Mouse (Mus musculus): ENCODE data around the gene Pou2f3.

Pou2f3 gene

DNA sequence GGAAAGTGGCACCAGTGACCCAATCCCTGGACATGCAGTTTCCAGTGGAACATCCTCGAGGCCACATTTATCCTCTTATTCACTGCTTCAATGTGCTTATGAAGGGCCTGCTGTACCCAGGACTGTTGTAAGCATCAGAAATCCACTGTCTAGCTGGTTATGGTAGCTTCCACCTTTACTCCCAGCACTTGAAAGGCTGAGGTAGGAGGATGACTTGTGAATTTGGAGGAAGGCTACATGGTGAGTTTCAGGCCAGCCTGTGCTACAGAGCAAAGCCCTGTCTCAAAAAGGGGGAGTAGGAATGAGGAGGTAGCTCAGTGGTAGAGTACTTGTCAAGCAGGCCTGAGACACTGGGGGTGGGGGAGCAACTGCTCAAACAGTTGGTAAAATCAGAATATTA lies 102.1 kb downstream of the Pou2f3 start:
- DNase-seq (ENCODE audit: low spot score): no peak

DNA sequence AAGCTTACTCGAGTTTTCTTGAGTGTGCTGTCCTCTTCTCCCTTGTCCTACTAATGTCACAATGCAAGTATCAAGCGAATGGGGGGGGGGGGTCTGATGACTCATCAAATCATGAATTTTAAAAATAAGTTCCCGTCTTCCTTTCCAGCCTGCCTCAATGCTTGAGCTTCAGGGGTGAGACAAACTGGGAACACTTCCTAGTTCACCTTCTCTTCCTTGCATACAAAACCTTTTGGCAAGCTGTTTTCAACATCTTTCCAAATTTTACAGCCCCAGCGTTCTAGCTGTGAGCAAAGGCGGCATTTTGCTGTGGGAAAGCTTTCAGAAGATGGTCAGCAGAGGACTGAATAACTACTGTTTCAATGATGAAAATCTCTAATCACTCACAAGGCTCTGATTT lies 102.6 kb downstream of the Pou2f3 start:
- no peak for DNase-seq (ENCODE audit: low spot score)

DNA sequence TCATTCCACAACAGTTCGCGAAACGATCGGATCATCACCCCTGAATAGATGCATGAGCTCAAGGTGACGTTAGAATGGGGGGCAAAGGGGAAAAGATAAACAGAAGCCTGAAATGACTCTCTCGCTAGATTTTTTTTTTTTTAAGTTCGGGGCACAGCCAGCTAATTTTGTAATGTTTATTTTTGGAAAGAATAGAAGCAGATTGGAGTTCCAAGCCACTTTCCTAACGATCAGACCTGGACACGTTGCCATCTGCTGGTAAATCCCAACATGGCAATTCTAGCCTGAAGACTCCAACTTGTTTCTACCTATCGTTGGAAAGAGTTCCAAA lies 103.0 kb downstream of the Pou2f3 start, which contains the start of gene Arhgef12:
TSS of gene Arhgef12 (minus strand) at position 53 of the 331 bp plus-strand sequence.
- no peak for DNase-seq (ENCODE audit: low spot score)

DNA sequence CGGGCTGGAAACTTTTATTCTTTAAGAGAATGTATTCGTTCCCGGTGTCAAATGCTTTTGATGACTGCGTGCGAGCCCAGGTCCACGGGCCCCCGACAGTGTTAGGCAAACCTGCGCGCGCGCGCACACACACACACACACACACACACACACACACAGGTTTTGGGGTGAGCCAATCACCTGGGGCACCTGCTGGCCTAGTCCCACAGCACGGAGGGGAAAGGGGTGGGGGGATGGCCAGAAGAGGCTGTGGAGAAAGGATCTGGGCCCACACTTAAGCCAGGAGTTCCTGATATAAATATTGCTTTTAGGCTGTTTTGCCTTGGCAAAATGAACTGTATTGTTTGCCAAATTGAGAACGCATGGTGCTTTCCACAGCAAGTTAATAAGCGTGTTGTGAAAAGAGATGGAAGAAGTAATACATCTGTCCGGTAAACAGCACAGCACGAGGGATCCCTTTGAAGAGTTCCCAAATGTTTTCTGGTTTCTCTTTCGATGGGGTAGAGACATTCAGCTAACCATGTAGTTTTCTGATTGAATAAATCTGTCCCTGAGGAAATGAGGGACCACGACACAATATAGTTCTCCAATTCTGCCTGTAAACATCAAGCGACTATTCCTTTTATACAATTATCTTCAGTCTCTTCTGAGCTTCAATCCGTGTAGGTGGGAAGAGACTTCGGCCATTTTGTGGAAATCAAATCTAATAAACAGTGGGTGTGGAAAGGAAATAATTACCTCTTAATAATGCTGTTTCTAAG lies 103.6 kb downstream of the Pou2f3 start:
- no peak for DNase-seq (ENCODE audit: low spot score)

DNA sequence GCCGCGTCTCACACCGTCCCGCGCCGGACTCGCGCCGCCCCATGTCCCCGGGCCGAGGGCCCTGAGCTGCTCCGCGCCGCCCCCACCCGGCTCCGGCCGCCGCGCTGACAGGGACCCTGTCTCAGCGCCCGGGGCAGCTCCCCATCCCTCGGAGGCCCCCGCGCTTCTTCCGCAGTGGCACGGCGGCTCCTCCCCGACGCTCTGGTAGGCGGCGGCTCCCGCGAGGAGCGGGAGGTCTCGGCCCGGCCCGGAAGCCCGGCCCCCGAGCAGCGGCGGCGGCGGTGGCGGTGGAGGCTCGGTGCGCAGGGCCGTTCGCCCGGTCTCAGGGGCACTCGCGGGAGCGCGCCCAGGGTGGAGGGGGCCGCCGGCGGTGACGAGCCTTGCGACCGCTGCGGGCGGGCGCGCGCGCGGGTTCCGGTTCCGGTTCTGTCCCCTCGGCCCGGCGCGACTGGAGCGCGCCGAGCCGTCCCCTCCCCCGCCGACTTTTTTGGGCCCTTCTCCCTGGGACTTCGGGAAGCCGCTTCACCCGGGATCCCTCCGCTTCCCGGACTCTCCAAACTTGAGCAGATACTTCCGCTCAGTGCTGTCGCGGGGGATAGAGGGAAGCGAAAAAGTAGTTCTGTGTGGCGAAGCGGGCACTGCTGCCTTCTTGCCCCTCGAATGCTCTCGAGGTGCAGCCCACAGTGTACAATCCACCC lies 104.4 kb downstream of the Pou2f3 start:
- peak; percentile 95 for DNase-seq (ENCODE audit: low spot score)

DNA sequence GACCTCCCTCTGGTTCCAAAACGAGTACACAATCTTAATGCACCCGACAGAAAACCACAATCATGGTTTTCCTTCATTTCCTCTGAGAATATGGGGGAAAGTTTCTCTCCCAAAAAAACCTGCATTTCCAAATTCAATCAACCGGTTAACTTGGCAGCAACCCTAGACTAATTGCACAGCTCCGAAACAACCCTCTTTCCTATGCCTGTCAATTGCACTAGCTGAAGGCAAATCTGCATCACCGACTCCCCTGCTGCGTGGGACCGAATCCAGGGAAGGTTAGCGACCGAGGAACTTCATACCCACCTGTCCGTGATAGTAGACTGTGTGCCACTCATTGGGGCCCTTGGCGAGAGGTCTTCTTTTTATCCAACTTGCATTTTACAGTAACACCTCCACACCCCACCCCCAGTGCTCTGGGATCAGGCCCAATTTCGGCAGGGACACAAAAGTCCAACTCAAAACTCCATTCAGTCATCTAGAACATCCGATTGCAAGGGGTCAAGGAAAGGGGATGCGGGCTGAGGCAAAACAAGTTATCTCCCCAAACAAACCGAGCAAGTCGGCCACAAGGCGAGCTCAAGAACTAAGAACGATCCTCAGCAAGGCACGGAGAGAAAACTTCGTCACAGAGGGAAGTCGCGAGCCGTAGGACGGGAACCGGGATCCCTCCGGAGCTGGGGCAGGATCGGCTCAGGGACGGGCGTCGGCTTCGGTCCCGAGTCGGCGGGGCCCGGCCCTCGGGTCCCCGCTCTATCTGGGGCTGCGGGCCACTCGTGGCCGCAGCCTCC lies 105.1 kb downstream of the Pou2f3 start:
- DNase-seq (ENCODE audit: low spot score): no peak

DNA sequence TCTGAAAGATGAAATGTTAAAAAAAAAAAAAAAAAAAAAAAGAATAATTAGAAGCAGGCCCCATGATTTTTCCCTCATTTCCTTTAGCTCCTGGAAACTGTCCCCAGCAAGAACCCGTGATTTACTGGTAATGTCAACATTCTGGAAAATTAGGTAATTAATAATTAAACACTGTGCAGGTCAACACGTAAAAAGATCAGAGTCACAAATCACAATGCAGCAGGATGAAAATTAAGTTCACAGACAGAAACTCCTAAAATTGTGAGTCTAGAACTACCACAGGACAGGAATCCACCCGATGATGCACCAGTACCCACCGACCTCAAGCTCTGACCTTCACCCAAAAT lies 105.7 kb downstream of the Pou2f3 start:
- DNase-seq (ENCODE audit: low spot score): no peak

DNA sequence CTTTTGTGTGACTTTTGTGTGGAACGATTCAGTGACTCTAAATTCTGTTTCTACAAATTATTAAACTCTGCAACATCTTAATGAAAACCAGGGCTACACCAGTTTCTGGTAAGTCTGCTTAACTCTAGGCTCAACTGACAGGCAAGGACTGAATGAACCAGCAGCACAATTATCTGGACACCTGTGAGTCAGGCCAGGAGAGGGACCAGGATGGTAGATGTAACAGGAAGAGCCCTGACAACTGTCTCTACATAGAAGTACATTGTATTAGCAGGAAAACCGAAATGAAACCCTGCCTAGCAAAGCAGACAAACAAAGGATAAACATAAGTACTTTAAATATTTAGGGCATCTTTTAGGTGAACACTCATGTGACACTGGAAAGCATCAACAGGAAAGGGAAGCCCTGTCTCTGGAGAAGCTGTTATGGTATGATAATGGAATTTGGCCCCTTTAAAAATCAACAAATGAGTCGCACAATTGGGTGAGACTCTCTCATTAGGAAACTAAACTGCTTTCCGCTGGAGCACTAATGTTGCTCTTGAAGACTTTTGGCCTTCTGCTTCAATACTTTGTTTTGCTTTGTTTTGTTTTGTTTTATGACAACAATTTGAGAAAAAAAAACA lies 106.4 kb downstream of the Pou2f3 start:
- DNase-seq (ENCODE audit: low spot score): no peak

DNA sequence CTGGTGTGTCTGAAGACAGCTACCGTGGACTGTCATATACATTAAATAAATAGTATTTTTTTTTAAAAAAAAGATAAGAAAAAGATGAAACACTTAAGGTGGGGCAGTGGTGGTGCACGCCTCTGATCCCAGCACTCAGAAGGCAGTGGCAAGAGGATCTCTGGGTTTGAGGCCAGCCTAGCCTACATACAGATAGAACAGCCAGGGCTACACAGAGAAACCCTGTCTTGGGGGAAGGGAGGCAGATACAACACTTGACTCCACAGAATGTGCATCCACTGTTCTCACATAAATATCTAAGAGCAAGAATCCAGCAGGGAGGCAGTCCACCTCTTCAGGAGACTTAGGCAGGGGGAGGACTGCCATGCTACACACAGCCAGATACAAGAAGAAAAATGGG lies 107.2 kb downstream of the Pou2f3 start:
- no peak for DNase-seq (ENCODE audit: low spot score)

DNA sequence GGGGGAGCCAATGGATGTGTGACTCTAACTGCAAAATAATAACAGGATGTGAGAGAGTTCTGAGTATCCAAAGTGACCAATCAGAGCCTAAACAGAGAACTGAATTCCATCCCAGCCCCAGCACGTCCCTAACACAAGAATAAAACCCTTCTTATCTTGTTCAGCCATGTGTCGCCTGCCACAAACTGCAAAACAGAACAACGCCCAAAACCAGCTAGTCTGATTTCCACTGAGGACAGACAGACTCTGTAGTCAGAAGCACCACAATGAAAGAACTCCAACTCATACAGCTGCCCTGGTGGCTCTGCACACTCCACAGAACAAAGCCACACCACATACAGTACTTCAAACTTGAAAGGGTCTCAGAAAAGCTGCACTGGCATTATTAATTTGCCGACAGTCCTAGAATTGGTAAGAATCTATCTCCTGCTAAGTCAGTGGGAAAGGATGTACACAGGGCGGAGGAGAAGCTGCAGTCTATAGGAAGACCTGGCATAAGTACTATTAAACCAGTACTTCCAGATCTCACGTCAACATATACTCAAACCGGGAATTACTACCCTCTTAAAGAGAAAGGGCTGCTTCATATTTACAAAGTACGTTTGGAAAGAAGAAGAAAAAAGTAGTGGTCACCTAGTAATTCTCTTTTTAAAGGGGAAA lies 108.1 kb downstream of the Pou2f3 start:
- DNase-seq (ENCODE audit: low spot score): no peak

DNA sequence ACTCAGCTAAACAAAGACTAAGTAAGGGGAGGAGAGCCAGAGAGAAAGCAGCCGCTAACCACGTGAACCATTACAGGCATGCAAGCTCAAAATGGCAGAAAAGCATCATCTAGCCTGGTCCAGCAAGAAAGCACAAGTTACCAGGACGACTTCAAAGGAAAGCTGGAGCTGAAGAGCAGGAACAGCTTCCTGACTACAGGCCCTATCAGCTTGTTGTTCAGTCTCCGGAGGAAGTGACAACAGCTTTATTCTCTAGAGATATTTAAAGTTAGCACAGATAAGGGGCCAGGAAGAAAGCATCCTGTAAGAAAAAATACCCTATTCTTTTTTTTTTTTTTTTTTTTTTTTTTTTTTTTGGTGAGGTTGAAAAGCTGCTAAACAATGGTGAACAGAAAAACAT lies 111.2 kb downstream of the Pou2f3 start:
- no peak for DNase-seq (ENCODE audit: low spot score)

DNA sequence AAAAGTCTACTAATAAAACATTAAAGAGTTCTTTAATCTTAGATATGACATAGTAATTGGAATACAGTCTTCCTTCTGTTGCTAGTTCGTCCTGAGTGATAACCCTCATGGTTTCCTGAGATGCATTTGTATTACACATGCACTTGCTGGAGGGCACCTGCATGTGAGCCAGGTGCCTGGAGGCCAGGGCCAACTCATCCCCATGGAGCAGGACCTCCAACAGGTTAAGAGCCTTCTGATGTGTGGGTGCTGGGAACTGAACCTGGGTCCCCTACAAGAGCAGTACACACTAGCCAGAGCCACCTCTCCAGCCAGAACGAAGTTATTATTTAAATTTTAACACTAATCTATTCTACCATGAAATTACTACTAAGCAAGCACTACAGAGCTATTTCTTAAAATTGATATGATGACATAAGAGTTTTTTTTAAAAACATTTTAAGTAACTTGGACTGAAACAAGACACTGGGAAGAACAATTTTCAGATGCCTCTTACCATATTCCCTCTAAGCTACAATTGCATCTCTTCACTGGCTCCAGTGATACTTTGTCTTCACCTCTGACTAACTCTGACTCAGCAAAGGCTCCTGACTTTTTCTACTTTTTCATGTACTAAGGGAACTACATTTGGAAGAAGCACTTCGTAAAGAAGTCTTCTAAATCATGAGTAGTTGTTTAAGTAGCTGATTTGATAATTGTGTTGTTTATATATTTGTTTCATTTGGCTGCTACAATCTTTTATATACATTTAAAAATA lies 112.2 kb downstream of the Pou2f3 start:
- DNase-seq (ENCODE audit: low spot score): no peak

DNA sequence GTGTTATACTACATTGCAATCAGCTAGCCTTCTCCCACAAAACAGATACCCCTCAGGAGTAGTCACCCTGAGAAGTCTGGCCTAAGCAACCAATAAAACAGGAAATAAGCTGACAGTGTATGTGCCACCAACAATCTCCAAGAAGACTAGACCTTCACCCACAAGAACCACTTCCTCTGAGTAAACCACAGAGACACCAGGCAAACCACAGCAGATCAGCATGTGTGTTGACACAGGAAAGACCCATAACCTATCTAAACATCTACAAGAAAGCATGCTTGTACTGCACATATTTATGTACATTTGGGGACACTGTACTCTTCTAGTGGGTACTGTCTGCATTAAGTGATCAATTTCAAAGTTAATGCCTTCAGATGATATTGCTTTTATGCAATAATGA lies 113.8 kb downstream of the Pou2f3 start:
- DNase-seq (ENCODE audit: low spot score): no peak

DNA sequence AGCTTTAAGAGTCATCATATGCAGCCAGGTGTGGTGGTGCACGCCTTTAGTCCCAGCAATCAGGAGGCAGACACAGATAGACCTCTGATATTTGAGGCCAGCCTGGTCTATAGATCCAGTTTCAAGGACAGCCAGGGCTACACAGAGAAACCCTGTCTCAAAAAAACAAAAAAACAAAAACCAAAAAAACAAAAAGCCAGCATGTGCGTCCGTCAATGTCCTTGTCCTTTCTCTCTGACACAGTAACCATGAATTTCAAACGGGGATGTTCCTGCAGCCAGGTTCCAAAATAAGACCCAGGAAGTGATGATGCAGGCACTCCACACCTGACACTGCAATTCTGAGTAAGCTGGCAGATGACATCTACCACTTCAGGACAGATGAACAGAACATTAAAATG lies 115.3 kb downstream of the Pou2f3 start:
- no peak for DNase-seq (ENCODE audit: low spot score)

DNA sequence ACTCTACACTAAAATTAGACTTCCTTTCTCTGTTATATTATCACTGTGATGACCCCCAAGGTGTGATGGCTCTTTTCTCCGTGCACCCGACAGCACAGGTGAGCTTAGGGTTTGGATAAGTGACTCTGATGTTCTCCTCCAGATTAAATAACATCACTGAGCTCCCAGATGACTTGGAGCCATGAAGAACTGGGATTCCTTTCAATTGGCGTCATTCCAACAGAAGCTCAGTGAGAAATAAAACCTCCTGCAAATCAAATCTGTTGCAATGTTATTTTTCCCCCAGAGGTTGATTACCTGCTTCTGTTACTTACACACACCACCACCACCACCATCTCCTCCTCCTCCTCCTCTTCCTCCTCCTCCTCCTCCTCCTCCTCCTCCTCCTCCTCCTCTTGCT lies 116.4 kb downstream of the Pou2f3 start:
- DNase-seq (ENCODE audit: low spot score): no peak

DNA sequence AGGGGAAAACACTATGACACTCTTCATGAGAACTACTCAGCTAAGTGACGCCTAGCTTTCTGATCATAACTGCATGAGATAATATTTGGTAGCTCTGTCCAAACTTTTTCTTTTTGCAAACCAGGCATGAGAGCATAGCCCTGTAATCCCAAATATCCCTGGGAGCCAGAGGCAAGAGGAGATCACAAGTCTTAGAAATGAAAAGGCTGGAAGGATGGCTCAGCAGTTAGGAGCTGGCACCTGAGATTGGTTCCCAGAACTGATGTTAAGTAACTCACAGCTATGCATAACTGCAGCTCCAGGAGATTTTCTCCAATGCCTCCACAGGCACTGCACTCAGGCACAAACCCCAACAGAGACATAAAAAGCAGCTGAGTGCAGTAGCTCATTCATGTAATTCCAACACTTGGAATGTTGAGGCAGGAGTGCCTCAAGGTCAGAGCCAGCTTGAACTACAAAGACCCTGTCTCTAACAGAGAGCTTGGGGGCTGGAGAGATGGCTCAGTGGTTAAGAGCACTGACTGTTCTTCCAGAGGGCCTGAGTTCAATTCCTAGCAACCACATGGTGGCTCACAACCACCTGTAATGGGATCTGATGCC lies 124.4 kb downstream of the Pou2f3 start:
- no peak for DNase-seq (ENCODE audit: low spot score)

DNA sequence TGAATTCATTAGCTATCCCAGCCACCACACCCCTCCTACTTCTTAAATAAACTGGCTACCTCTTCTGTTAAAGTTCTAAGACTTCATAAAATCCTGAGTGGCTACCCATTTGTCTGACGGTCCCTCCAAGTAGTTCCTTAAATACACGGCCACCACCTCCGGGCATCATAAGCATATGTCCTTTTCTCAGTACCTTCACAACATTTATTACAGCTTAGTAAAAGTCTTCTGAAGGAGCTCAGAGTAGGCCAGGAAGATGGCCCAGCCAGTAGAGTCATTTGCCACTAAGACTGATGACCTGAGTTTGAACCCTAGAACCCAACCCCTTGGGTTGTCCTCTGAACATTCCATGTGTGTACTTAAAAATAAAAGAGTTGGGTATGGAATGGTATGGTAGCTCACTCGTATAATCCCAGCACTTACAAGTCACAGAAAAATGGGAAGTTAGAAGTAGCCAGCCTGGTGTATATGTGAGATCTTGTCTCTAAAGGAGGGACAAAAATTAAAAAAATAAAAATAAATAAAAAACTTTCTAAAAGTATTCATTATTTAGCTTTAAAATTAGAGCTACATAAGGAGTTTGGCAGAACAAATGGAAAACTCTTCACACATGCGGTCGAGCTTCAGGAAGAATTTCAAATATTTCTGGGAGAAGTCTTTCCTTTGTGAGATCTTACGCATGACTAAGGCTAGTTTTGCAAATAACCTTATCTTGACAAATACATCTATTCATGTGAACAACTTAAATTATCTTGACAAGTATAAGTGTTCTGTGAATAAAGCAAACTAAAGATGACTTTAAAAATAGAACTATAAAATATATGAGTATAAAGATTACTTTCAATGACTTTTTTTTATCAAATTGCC lies 125.4 kb downstream of the Pou2f3 start:
- no peak for DNase-seq (ENCODE audit: low spot score)

DNA sequence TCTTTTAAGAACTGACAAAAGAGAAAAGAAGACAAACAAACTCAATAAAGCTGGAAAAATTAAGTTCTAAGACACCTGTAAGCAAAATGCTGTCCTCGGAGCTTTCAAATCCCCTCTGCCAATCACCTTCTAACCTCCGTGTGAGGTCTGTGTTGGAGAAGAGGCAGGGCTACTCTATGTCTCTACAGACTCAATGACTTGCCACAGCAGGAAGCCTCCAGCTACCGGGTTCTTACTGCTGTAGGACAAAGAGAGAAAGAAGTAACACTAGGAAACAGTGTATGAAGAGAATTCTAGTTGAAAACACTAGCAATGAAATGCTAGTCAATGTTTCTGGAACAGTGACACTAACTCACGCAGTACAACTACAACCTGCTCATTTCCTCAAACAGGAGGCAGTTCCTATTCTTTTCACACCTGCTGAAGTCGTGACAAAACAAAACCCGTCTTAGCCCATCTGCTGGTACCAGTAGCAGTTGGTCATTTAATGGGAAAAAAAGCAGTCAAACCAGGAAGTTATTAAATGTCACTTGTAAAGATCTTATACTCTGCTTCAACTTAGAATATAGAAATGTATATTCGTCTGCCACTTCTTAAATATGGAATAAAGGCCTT lies 126.6 kb downstream of the Pou2f3 start:
- no peak for DNase-seq (ENCODE audit: low spot score)

DNA sequence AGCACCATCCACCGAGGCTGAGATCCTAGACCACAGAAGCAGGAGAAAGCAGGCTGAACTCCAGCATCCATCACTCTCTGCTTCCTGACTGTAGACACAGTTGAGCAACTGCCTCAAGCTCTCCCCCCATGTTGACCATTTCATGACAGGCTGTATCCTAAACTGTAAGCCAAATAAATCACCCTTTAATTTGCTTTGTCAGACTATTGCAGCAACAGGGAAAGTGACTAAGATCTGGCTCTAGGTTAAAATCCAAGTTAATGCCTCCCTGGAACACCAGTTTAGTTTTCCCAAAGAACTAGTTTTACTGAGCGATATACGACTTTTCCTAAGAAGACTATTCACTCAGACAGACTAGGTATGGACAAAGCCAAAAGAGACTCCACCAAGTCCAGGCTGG lies 131.5 kb downstream of the Pou2f3 start:
- no peak for DNase-seq (ENCODE audit: low spot score)

DNA sequence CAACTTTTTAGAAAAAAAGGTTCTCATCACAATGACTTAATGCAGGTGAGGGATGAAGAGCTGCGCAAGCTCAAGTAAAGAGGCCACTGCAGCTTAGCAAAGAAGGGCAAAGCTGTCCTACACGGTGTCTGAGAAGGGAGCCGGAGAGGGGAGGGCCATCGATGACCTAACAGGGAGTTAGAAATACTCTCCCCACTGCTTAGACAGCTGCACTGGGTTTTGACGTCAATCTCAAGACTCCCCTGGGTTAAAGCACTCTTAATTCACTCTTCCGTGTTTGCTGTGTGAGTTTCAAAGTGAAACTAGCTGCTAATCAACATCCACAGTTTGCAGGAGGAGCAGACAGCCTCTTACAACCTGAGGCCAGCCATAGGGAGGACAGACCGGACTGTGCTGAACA lies 134.0 kb downstream of the Pou2f3 start:
- no peak for DNase-seq (ENCODE audit: low spot score)

Data from ovary, postnatal 36 days (tissue).